Mouse (Mus musculus) C2C12 (cell line): ENCODE measurements around the gene Odaph. TPM values are rescaled to one million over a fixed set of nuclear protein-coding genes. Genes with fewer than 3 reads are reported as not detected.

ENCODE experiments used
- H3K27me3 ChIP-seq: one replicate; pipeline ENCODE4 v1.6.1; 2011; ENCODE audit not compliant: control insufficient read depth, insufficient read depth, insufficient read length
- H3K36me3 ChIP-seq: one replicate; pipeline ENCODE4 v1.6.1; 2011; ENCODE audit not compliant: control insufficient read depth, insufficient read depth
- H3K4me3 ChIP-seq: one replicate; pipeline ENCODE4 v1.5.1; 2011; ENCODE audit warnings: mild to moderate bottlenecking, control low read depth; ENCODE audit not compliant: poor library complexity, insufficient read depth, severe bottlenecking
- H3K79me2 ChIP-seq: one replicate; pipeline ENCODE4 v1.6.1; 2011; ENCODE audit not compliant: control insufficient read depth, insufficient read depth
- H3K79me3 ChIP-seq: one replicate; pipeline ENCODE4 v1.6.1; 2011; ENCODE audit warnings: low read depth, control low read depth
- H3ac ChIP-seq: one replicate; pipeline ENCODE3; 2011; ENCODE audit warnings: low read depth; ENCODE audit not compliant: control insufficient read depth, insufficient read length
- CEBPB ChIP-seq: IDR thresholded peaks from one replicate; pipeline ENCODE4 v1.6.1; 2011; ENCODE audit warnings: low read depth, mild to moderate bottlenecking, control low read depth, moderate library complexity
- CTCF ChIP-seq: IDR thresholded peaks from one replicate; pipeline ENCODE4 v1.5.1; 2011; ENCODE audit not compliant: control insufficient read depth, insufficient read depth, insufficient read length
- FOSL1 ChIP-seq: IDR thresholded peaks from one replicate; pipeline ENCODE4 v1.8.0; 2011; ENCODE audit warnings: mild to moderate bottlenecking, low read length; ENCODE audit not compliant: poor library complexity, insufficient read depth, severe bottlenecking
- MAX ChIP-seq: IDR thresholded peaks from one replicate; pipeline ENCODE4 v1.6.1; 2011; ENCODE audit warnings: mild to moderate bottlenecking, control low read depth
- MYOD1 ChIP-seq: IDR thresholded peaks from one replicate; pipeline ENCODE4 v1.6.1; 2011; ENCODE audit warnings: low read depth; ENCODE audit not compliant: control insufficient read depth, insufficient read length
- MYOG ChIP-seq: IDR thresholded peaks from one replicate; pipeline ENCODE4 v1.6.1; 2011; ENCODE audit not compliant: control insufficient read depth, insufficient read length; ENCODE audit errors: extremely low read depth
- USF1 ChIP-seq: IDR thresholded peaks from one replicate; pipeline ENCODE4 v1.6.1; 2011; ENCODE audit warnings: low read depth, mild to moderate bottlenecking, control low read depth, moderate library complexity
- polyA plus RNA-seq: library from polyadenylated mRNA; unstranded; fragments of >200 nt; fragmentation: generic; extraction: Trizol; gene quantifications from one replicate; pipeline ENCODE4 v1.2.1, GENCODE M21; 2012; ENCODE audit warnings: missing spikeins

The Odaph gene
- polyA plus RNA-seq, 1 experiment = not detected

GRCm38 (mm10) chr5:91972046-91972445, 15.2 kb upstream of the Odaph start:
- Histone ChIP-seq H3K79me2 (no peaks in the 10 kb centered on the region), H3K36me3 (no peaks in the 10 kb centered on the region), H3K79me3 (no peaks in the 10 kb centered on the region), H3K4me3 (no peak overlapping the region), H3ac (no peak overlapping the region), H3K27me3 (no peaks in the 10 kb centered on the region)
- TF ChIP-seq MYOG (no peak), CTCF (no peak), MAX (no peak), CEBPB (no peak), MYOD1 (no peak)

GRCm38 (mm10) chr5:91974002-91974401, 13.3 kb upstream of the Odaph start:
- no peaks in the 10 kb centered on the region for H3K27me3 ChIP-seq
- H3K4me3 ChIP-seq = no peak overlapping the region
- H3K79me2 ChIP-seq = no peaks in the 10 kb centered on the region
- H3ac ChIP-seq = no peak overlapping the region
- H3K36me3 ChIP-seq = no peaks in the 10 kb centered on the region
- H3K79me3 ChIP-seq = no peaks in the 10 kb centered on the region
- no peak for TF ChIP-seq USF1
- no peak for TF ChIP-seq CEBPB
- TF ChIP-seq MYOD1 = no peak
- no peak for TF ChIP-seq MYOG
- no peak for TF ChIP-seq FOSL1
- no peak for TF ChIP-seq MAX
- TF ChIP-seq CTCF = no peak

- Histone ChIP-seq H3K4me3 (no peak overlapping the region), H3K27me3 (no peaks in the 10 kb centered on the region), H3K79me3 (no peaks in the 10 kb centered on the region), H3K36me3 (no peaks in the 10 kb centered on the region), H3ac (no peak overlapping the region), H3K79me2 (no peaks in the 10 kb centered on the region)
- no peak for TF ChIP-seq FOSL1
- TF ChIP-seq CTCF = no peak
- no peak for TF ChIP-seq CEBPB
- no peak for TF ChIP-seq MYOG
- TF ChIP-seq MAX = no peak
- no peak for TF ChIP-seq USF1
- TF ChIP-seq MYOD1 = no peak
These were observed 11.5 kb upstream of the Odaph start for GRCm38 (mm10) chr5:91975758-91976157.

- no peak for TF ChIP-seq MYOD1
- Histone ChIP-seq H3K4me3 (no peak overlapping the region), H3K79me3 (no peaks in the 10 kb centered on the region), H3K36me3 (no peaks in the 10 kb centered on the region), H3K79me2 (no peaks in the 10 kb centered on the region), H3K27me3 (no peaks in the 10 kb centered on the region), H3ac (no peak overlapping the region)
These were observed 10.5 kb upstream of the Odaph start for GRCm38 (mm10) chr5:91976566-91977396.

- no peak overlapping the region for H3ac ChIP-seq
- no peaks in the 10 kb centered on the region for H3K36me3 ChIP-seq
- TF ChIP-seq MYOG = no peak
- TF ChIP-seq FOSL1 = no peak
- no peak for TF ChIP-seq MAX
- no peak for TF ChIP-seq CEBPB
- no peak for TF ChIP-seq CTCF
- TF ChIP-seq MYOD1 = no peak
- no peak for TF ChIP-seq USF1
- H3K4me3 ChIP-seq = no peak overlapping the region
- no peaks in the 10 kb centered on the region for H3K79me3 ChIP-seq
- no peaks in the 10 kb centered on the region for H3K27me3 ChIP-seq
- H3K79me2 ChIP-seq = no peaks in the 10 kb centered on the region
These were observed 9.9 kb upstream of the Odaph start for GRCm38 (mm10) chr5:91977397-91977770.

GRCm38 (mm10) chr5:91981176-91981840, 6.0 kb upstream of the Odaph start:
- TF ChIP-seq FOSL1 (no peak), CTCF (no peak), CEBPB (no peak)
- Histone ChIP-seq H3K4me3 (no peak overlapping the region), H3K79me2 (no peaks in the 10 kb centered on the region), H3K27me3 (no peaks in the 10 kb centered on the region), H3K36me3 (no peaks in the 10 kb centered on the region), H3K79me3 (no peaks in the 10 kb centered on the region), H3ac (no peak overlapping the region)
